Mouse (Mus musculus) adrenal gland, adult (tissue): ENCODE measurements around the gene Slc23a3.

Experiments used
- DNase-seq, 2 experiments: peaks; one replicate each; pipeline ENCODE4 v3.0.0; 2022 to 2023; ENCODE audit warnings: low spot score in 1 of 2; ENCODE audit not compliant: inconsistent age in 2 of 2

The Slc23a3 gene

GRCm38 (mm10) chr1:75140601-75141190, 7.0 kb upstream of the Slc23a3 start:
- no peak for DNase-seq

GRCm38 (mm10) chr1:75138448-75138847, 4.8 kb upstream of the Slc23a3 start:
- no peak for DNase-seq

GRCm38 (mm10) chr1:75136730-75137129, 3.0 kb upstream of the Slc23a3 start:
- no peak for DNase-seq

GRCm38 (mm10) chr1:75136293-75136692, 2.6 kb upstream of the Slc23a3 start:
- no peak for DNase-seq

GRCm38 (mm10) chr1:75128641-75129040, 5.0 kb downstream of the Slc23a3 start:
- no peak for DNase-seq

- DNase-seq = no peak
Measured at GRCm38 (mm10) chr1:75125418-75125817, 8.3 kb downstream of the Slc23a3 start.

- peak; percentile 95 to 99 for DNase-seq
Measured at GRCm38 (mm10) chr1:75124346-75125321, 9.1 kb downstream of the Slc23a3 start, which contains the start of gene Nhej1. Gene Nhej1 (minus strand): TSS chr1:75125200.

GRCm38 (mm10) chr1:75122211-75122610, 11.5 kb downstream of the Slc23a3 start:
- DNase-seq = no peak
